Mouse (Mus musculus): Measurements from ENCODE around the gene Sppl2b.

DNA sequence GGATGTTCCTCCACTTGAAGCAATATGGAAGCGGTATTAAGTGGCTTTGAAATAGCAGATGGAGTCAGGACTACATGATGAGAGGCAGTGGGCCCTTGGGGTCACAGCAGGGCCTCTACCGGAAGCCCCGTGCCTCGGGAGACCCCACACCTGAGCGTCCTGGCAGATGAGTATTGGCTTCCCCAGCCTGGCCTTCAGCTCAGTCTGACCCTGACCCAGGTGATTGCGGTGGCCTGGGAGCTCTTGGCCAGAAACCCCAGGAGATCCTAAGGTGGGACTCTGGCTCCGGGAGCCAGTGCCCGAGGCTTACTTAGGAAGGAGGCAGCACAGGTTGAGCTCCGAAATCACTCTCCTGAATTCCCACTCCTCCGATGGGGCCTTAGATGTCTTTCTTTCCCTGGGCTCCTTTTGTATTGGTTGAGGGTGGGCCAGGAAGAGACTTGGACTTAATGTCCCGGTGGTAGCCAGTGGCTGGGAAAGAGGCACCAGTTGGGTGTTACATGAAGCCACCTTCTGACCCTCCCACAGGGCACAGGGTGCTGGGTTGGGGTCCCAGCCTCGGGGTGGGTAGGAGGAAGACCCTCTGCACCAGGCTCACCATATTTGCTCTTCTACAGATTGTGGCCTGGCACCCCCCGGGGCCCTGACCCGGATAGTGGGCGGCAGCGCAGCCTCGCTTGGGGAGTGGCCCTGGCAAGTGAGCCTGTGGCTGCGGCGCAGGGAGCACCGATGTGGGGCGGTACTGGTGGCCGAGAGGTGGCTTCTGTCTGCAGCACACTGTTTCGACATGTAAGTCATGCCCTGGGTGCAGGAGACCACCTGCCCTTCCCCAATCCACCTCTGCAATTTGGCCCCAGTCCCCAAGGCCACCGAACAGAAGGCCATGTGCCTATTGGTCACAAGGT, 41.8 kb downstream of the Sppl2b start:
- TF ChIP-seq CTCF (IDR thresholded peaks at IDR 0.05; ENCODE audit: low read depth) (no peak), EP300 (IDR thresholded peaks at IDR 0.05; ENCODE audit: low read depth) (no peak)

Data from heart, postnatal 0 days (tissue).